14 mouse cellular contexts compared by ENCODE assay signal in genomic region chr6:87875083-87875482, GRCm38 (mm10). TPM values are rescaled to one million over a fixed set of nuclear protein-coding genes. Genes with fewer than 3 reads are reported as not detected.
DNase-seq lines count a peak whose midpoint lies in the region; ATAC-seq and TF ChIP-seq lines count a peak whose summit lies in the region.
"Had no signal": no experiment of that assay in that cellular context is flagged by ENCODE, and none has a peak within 500 bp of the region (broad histone marks: within the 10 kb centered on the region; RNA-seq: fewer than 3 reads in every experiment).

No protein-coding gene starts in this region.

- no peak for TF ChIP-seq CTCF in lung, adult 2 months (IDR thresholded peaks at IDR 0.05; ENCODE audit: insufficient read depth, low read length)

- 60% methylated on average over 1 of the region's 1 CpGs for WGBS in heart, embryonic 11.5 days (ENCODE audit: insufficient replicate concordance)
- WGBS in lung, adult 2 months = 81% methylated on average over 1 of the region's 1 CpGs

- DNase-seq in heart, adult 11 months = peak; percentile 98
- peak; percentile 86 for DNase-seq in 416B (ENCODE audit: low read depth)
- peak; percentile 45 for DNase-seq in brain, adult 2 months (ENCODE audit: low read depth, low spot score)
- peak; percentile 63 to 75 for DNase-seq in heart, postnatal 14 days
- DNase-seq in layer of hippocampus, adult 11-12 months (ENCODE audit: low spot score) = no peak
- DNase-seq in cerebellum, adult 11 months = no peak
- DNase-seq in lung, adult 2 months = no peak
- DNase-seq: cerebellum, adult 2 months; lung, postnatal 4 days had no signal

- H3K9me3 ChIP-seq in heart, embryonic 11.5 days (replicated peaks; ENCODE audit: control insufficient read depth, low read length) = no peaks in the 10 kb centered on the region
- H3K9me3 ChIP-seq: embryonic facial prominence, embryonic 13.5 days; limb, embryonic 13.5 days had no signal

- H3K27me3 ChIP-seq in heart, embryonic 11.5 days (ENCODE audit: control insufficient read depth, insufficient read depth, low read length) = no peaks in the 10 kb centered on the region
- H3K27me3 ChIP-seq: embryonic facial prominence, embryonic 13.5 days; limb, embryonic 13.5 days had no signal

- TF ChIP-seq POLR2A in lung, adult 2 months (IDR thresholded peaks at IDR 0.05; ENCODE audit: borderline replicate concordance, extremely low read depth, low read depth, low read length) = no peak

- H3K4me1 ChIP-seq in heart, embryonic 11.5 days (ENCODE audit: control insufficient read depth, insufficient read depth, low read length) = no peaks in the 10 kb centered on the region
- 0 out of 2 replicates have a peak, but pooled peaks cover 4% of the 10 kb centered on the region for H3K4me1 ChIP-seq in lung, adult 2 months (ENCODE audit: control insufficient read depth, insufficient read depth, low read length)
- H3K4me1 ChIP-seq: embryonic facial prominence, embryonic 13.5 days; limb, embryonic 13.5 days had no signal

- intact Hi-C loops in heart, postnatal 14 days (cut with DNase I) = no loop called here

- no peak overlapping the region for H3K27ac ChIP-seq in heart, embryonic 11.5 days (ENCODE audit: low read depth, low read length)
- H3K27ac ChIP-seq: embryonic facial prominence, embryonic 13.5 days; layer of hippocampus, adult 2 months; limb, embryonic 13.5 days had no signal

- ATAC-seq in heart, embryonic 11.5 days (replicated peaks; ENCODE audit: insufficient number of reproducible peaks, low FRiP score, low TSS enrichment) = no peak
- ATAC-seq: hindbrain, embryonic 16.5 days had no signal

- H3K9ac ChIP-seq in heart, embryonic 11.5 days (ENCODE audit: low read depth, low read length) = no peak overlapping the region
- H3K9ac ChIP-seq: embryonic facial prominence, embryonic 13.5 days; limb, embryonic 13.5 days had no signal

- H3K4me2 ChIP-seq in heart, embryonic 11.5 days = no peak overlapping the region
- H3K4me2 ChIP-seq: embryonic facial prominence, embryonic 13.5 days; limb, embryonic 13.5 days had no signal

- no peaks in the 10 kb centered on the region for H3K36me3 ChIP-seq in heart, embryonic 11.5 days (ENCODE audit: control insufficient read depth, insufficient read depth, low read length)
- H3K36me3 ChIP-seq: embryonic facial prominence, embryonic 13.5 days; limb, embryonic 13.5 days had no signal

- no peak overlapping the region for H3K4me3 ChIP-seq in heart, embryonic 11.5 days (ENCODE audit: low read depth, low read length)
- no peak overlapping the region for H3K4me3 ChIP-seq in lung, adult 2 months (replicated peaks; ENCODE audit: extremely low read depth, low read depth, low read length)
- H3K4me3 ChIP-seq: embryonic facial prominence, embryonic 13.5 days; layer of hippocampus, adult 2 months; limb, embryonic 13.5 days had no signal

RNA-seq across cellular contexts. Expression of gene Copg1, which starts 12.5 kb away (rescaled TPM):
- 118 and 151 TPM in 2 replicates for polyA plus RNA-seq in heart, embryonic 11.5 days (2014; fragmentation: Nextera tagmentation; extraction: Ambion mirVana)
- 10 to 100 TPM; 50.4 to 55.7 TPM for total RNA-seq in heart, postnatal 14 days (2021)
- polyA plus RNA-seq in lung, adult 2 months (2012; rRNA removed) = 36.4 and 56.2 TPM in 2 replicates

RNA-seq across cellular contexts. Expression of gene Cnbp, which starts 24.2 kb away (rescaled TPM):
- polyA plus RNA-seq in heart, embryonic 11.5 days (2014; fragmentation: Nextera tagmentation; extraction: Ambion mirVana) = 886 and 909 TPM in 2 replicates
- 100 to 1,000 TPM; 279 to 283 TPM for total RNA-seq in heart, postnatal 14 days (2021)
- 140 and 217 TPM in 2 replicates for polyA plus RNA-seq in lung, adult 2 months (2012; rRNA removed)

RNA-seq across cellular contexts. Expression of gene Isy1, which starts 36.5 kb away (rescaled TPM):
- 28.1 and 36.5 TPM in 2 replicates for polyA plus RNA-seq in heart, embryonic 11.5 days (2014; fragmentation: Nextera tagmentation; extraction: Ambion mirVana)
- total RNA-seq in heart, postnatal 14 days (2021) = 10 to 100 TPM; 17.8 TPM
- 21.2 and 21.4 TPM in 2 replicates for polyA plus RNA-seq in lung, adult 2 months (2012; rRNA removed)

RNA-seq across cellular contexts. Expression of gene Hmces, which starts 38.7 kb away (rescaled TPM):
- polyA plus RNA-seq in heart, embryonic 11.5 days (2014; fragmentation: Nextera tagmentation; extraction: Ambion mirVana) = 28.5 and 28.7 TPM in 2 replicates
- total RNA-seq in heart, postnatal 14 days (2021) = 10 to 100 TPM; 12.0 to 12.2 TPM
- 15.2 and 15.7 TPM in 2 replicates for polyA plus RNA-seq in lung, adult 2 months (2012; rRNA removed)

RNA-seq across cellular contexts. Expression of gene Gm45140, which starts 39.5 kb away (rescaled TPM):
- polyA plus RNA-seq in heart, embryonic 11.5 days (2014; fragmentation: Nextera tagmentation; extraction: Ambion mirVana) = 2.3 TPM in 2 replicates
- 1 to 10 TPM in 1 of 2 experiments, under 1 TPM in 1; 0.55 to 1.5 TPM for total RNA-seq in heart, postnatal 14 days (2021)
- 0.47 and 0.68 TPM in 2 replicates for polyA plus RNA-seq in lung, adult 2 months (2012; rRNA removed)

Comparison
In these comparisons a context has a peak if more than half of its experiments do, and no peak if none do; other contexts are left out.
1. DNase-seq: peak in heart, adult 11 months (single experiment), 416B (single experiment), brain, adult 2 months (single experiment) and heart, postnatal 14 days (2 of 2); none in layer of hippocampus, adult 11-12 months (single experiment), cerebellum, adult 11 months (single experiment) and lung, adult 2 months (single experiment).